17 mouse cellular contexts compared by ENCODE assay signal in the genomic region with DNA sequence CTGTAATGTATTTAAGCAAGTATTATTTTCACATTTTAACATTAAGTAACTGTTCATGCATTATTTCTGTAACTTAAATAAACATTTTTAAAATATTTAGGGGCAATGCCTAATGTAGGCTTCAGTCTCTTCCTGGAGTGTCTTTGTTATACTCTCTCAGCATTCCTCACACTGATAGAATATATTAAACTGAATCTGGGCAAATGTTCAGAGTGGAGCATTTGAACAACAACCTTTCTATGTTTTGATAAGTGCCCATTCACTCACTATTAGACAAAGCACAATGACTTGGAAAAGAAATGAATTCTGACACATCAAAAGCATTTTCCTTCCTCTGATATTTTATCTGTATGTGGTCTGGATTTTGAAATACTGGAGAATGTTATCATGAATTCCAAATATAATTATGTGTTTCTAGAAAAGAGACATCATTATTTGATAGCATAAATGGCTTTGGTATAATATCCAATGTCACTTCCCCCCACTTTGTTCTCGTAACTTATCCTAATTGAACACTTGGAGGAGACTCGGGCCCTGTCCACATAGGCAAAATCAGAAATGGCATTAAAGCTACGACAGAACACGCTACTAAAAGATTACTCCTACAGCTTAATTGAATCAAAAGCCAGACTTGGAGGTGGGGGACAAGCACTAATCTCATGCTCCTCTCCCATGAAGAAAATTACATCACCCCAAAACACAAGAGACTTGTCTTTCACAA.
"Had no signal": no experiment of that assay in that cellular context is flagged by ENCODE, and none has a peak within 500 bp of the region (broad histone marks: within the 10 kb centered on the region; RNA-seq: fewer than 3 reads in every experiment).

No protein-coding gene starts in this region.

- H3K9me3 ChIP-seq: limb, embryonic 12.5 days; midbrain, embryonic 15.5 days; neural tube, embryonic 12.5 days had no signal

- ATAC-seq: liver, postnatal 0 days; midbrain, embryonic 15.5 days had no signal

- H3K4me3 ChIP-seq: limb, embryonic 12.5 days; liver, embryonic 13.5 days; megakaryocyte, embryonic 14.5 days; midbrain, embryonic 15.5 days; neural tube, embryonic 12.5 days had no signal

- H3K9ac ChIP-seq: limb, embryonic 12.5 days; liver, embryonic 13.5 days; liver, postnatal 0 days; midbrain, embryonic 15.5 days; neural tube, embryonic 12.5 days had no signal

- H3K4me2 ChIP-seq: limb, embryonic 12.5 days; liver, embryonic 13.5 days; midbrain, embryonic 11.5 days; midbrain, embryonic 15.5 days; neural tube, embryonic 12.5 days had no signal

- DNase-seq: kidney, adult 18-20 months; kidney, postnatal 10 days; kidney, postnatal 4 days; liver; liver, embryonic 13.5 days; liver, postnatal 0 days; retina, postnatal 1 day; right cerebral cortex, postnatal 4 days; spleen, adult 18-20 months; thymus, adult 2 months; thymus, postnatal 25 days had no signal

- H3K4me1 ChIP-seq: limb, embryonic 12.5 days; liver, embryonic 13.5 days; midbrain, embryonic 15.5 days; neural tube, embryonic 12.5 days had no signal

- H3K27me3 ChIP-seq: limb, embryonic 12.5 days; liver, embryonic 13.5 days; megakaryocyte, embryonic 14.5 days; midbrain, embryonic 15.5 days; neural tube, embryonic 12.5 days had no signal

- H3K27ac ChIP-seq: limb, embryonic 12.5 days; liver, embryonic 13.5 days; macrophage; midbrain, embryonic 15.5 days; neural tube, embryonic 12.5 days had no signal

- H3K36me3 ChIP-seq: limb, embryonic 12.5 days; liver, embryonic 13.5 days; midbrain, embryonic 15.5 days; neural tube, embryonic 12.5 days had no signal
